Mouse (Mus musculus) adrenal gland, postnatal 36 days (tissue): ENCODE results near the gene Xpr1. TPM values are rescaled to one million over a fixed set of nuclear protein-coding genes. Genes with fewer than 3 reads are reported as not detected.

ENCODE experiments used
- DNase-seq, 2 experiments: peaks; one replicate each; pipeline ENCODE4 v3.0.0; 2021; ENCODE audit warnings: mixed read lengths in 1 of 2
- long read RNA-seq, 2 experiments: library from polyadenylated mRNA; stranded (forward); transcript quantifications; one replicate each; pipeline ENCODE4 v2.0.0; 2021; ENCODE audit warnings: borderline sequencing depth in 2 of 2
- total RNA-seq, 2 experiments: library from RNA; stranded (reverse); gene quantifications; 2 replicates each; pipeline ENCODE4 v1.2.3; 2021

Xpr1 gene
- 10 to 100 TPM; 43.5 to 49.2 TPM for total RNA-seq
- long read RNA-seq, experiment 1, partial matches to known transcripts: 0 of 5 reads
- long read RNA-seq, experiment 1, other reads (novel, unspliced or antisense): 4 of 5 reads
- long read RNA-seq, experiment 2: 0 reads

- peak; percentile 95 to 97 for DNase-seq
Measured at GRCm38 (mm10) chr1:155416701-155417677, at the start of gene Xpr1. TSS of gene Xpr1 (minus strand) at chr1:155417415.

- DNase-seq: no peak
Measured at GRCm38 (mm10) chr1:155463442-155463841, 46.2 kb upstream of the Xpr1 start.

- no peak for DNase-seq
Measured at GRCm38 (mm10) chr1:155462582-155462981, 45.4 kb upstream of the Xpr1 start.

- DNase-seq: no peak
Measured at GRCm38 (mm10) chr1:155457532-155457931, 40.3 kb upstream of the Xpr1 start.

GRCm38 (mm10) chr1:155453180-155453579 is 36.0 kb upstream of the Xpr1 start:
- peak in 1 of 2 experiments; percentile 16 for DNase-seq

- no peak for DNase-seq
Measured at GRCm38 (mm10) chr1:155448932-155449331, 31.7 kb upstream of the Xpr1 start.

- no peak for DNase-seq
Measured at GRCm38 (mm10) chr1:155447277-155447676, 30.1 kb upstream of the Xpr1 start.

- no peak for DNase-seq
Measured at GRCm38 (mm10) chr1:155443115-155443514, 25.9 kb upstream of the Xpr1 start.

- DNase-seq: peak; percentile 6 to 7
Measured at GRCm38 (mm10) chr1:155442521-155443001, 25.3 kb upstream of the Xpr1 start.

- no peak for DNase-seq
Measured at GRCm38 (mm10) chr1:155439551-155439950, 22.3 kb upstream of the Xpr1 start.

- DNase-seq: no peak
Measured at GRCm38 (mm10) chr1:155438525-155438924, 21.3 kb upstream of the Xpr1 start.

GRCm38 (mm10) chr1:155429304-155429703 is 12.1 kb upstream of the Xpr1 start:
- no peak for DNase-seq

- no peak for DNase-seq
Measured at GRCm38 (mm10) chr1:155427126-155427865, 10.1 kb upstream of the Xpr1 start.

- peak; percentile 36 to 38 for DNase-seq
Measured at GRCm38 (mm10) chr1:155425743-155426315, 8.6 kb upstream of the Xpr1 start.

- no peak for DNase-seq
Measured at GRCm38 (mm10) chr1:155425285-155425684, 8.1 kb upstream of the Xpr1 start.

GRCm38 (mm10) chr1:155423801-155424200 is 6.6 kb upstream of the Xpr1 start:
- peak; percentile 24 to 61 for DNase-seq

- no peak for DNase-seq
Measured at GRCm38 (mm10) chr1:155422022-155422421, 4.8 kb upstream of the Xpr1 start.

GRCm38 (mm10) chr1:155416147-155416700 is 991 bp downstream of the Xpr1 start:
- no peak for DNase-seq

GRCm38 (mm10) chr1:155415421-155415820 is 1.8 kb downstream of the Xpr1 start:
- DNase-seq: no peak

GRCm38 (mm10) chr1:155412705-155413104 is 4.5 kb downstream of the Xpr1 start:
- DNase-seq: no peak

GRCm38 (mm10) chr1:155408577-155408966 is 8.6 kb downstream of the Xpr1 start:
- DNase-seq: peak in 1 of 2 experiments; percentile 20
